Mouse (Mus musculus) heart, postnatal 25 days (tissue): Measurements from ENCODE around the gene Olfr1301. TPM values are rescaled to one million over a fixed set of nuclear protein-coding genes. Genes with fewer than 3 reads are reported as not detected.

Experiments
- DNase-seq: peaks from one replicate; pipeline ENCODE4 v3.0.0; 2022; ENCODE audit warnings: low spot score
- intact Hi-C: fragments of 180-260 bp; cut with DNase I; formaldehyde crosslinking; loops from one replicate; pipeline ENCODE4 v1.15.1; 2025
- total RNA-seq, 2 experiments: library from RNA; stranded (reverse); gene quantifications; 2 replicates each; pipeline ENCODE4 v1.2.3; 2021

The Olfr1301 gene
- total RNA-seq: not detected

DNA sequence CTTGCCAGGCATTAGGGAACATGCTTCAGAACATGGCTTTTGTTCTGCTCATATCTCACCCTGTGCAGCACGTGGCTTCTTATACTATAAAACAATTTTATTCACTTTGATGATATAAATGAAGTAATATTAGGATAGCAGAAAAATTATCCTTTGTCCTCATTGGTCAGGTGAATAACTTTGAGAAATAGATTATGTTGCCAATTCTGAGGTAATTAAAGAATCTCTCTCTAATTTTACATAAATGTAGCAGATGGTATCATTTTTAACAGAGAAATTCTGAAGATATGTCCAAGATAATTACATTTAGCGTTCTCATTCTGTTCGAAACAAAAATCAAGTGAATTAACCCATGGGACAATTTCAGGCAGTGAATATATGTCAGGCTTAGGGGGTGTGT, at the start of gene Olfr1301:
Olfr1301 (plus strand) TSS at position 301 of the 400 bp plus-strand sequence.
- intact Hi-C loops: no loop called here
- DNase-seq: no peak

DNA sequence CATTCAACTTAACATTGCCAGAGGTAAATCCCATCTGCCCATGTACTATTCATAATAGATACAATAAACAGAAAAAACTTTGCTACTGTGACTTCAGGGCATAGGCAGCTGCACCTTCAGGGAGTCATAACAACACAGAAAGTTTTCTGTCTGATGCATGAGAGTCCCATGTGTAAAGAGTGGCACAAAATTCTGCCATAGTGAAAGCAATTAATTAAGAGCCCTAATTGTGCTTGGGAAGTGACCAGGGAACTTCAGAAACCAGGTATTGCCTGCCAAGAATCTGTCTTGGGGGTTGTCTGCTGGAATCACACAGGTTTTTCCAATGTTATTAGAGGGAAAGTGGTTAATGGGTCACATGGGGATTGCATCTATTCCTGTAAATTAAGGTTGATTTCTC, 24.1 kb upstream of the Olfr1301 start:
- DNase-seq: no peak
- intact Hi-C loops: no loop called here

DNA sequence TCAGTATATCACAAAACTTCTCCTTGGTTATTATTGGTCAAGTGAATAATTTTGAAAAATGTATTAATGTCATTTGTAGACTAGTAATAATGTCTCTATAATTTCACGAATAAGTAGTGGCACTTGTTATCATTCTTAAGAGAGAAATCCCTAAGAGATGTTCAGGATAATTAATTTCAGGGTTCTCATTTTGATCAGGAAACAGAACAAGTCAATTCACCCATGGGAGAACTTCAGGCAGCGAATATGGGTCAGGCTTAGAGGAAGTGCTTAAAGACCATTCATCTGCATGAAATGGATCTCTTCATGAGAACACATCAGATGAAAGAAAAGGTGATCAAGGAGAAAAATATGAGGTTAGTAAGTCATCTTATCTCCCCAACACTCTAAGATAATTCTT, 26.3 kb downstream of the Olfr1301 start, which contains the start of gene Olfr1302:
Olfr1302 (plus strand) TSS at position 301 of the 400 bp plus-strand sequence.
- intact Hi-C loops: no loop called here
- DNase-seq: no peak

Other genes with a start within 250 kb of the Olfr1301 start
- not detected for gene Olfr1293-ps, start 225.8 kb upstream of the Olfr1301 start, total RNA-seq
- gene Olfr1294, start 210.7 kb upstream of the Olfr1301 start, total RNA-seq: not detected
- gene Olfr1295, start 181.3 kb upstream of the Olfr1301 start, total RNA-seq: not detected
- gene Olfr1297, start 124.5 kb upstream of the Olfr1301 start, total RNA-seq: not detected
- not detected for gene Olfr1298, start 101.8 kb upstream of the Olfr1301 start, total RNA-seq
- gene Olfr1299, start 89.6 kb upstream of the Olfr1301 start, total RNA-seq: not detected
- not detected for gene Olfr1302, start 26.4 kb downstream of the Olfr1301 start, total RNA-seq
- not detected for gene Olfr1303, start 69.3 kb downstream of the Olfr1301 start, total RNA-seq
- gene Olfr1305, start 126.1 kb downstream of the Olfr1301 start, total RNA-seq: not detected
- not detected for gene Olfr1306, start 165.3 kb downstream of the Olfr1301 start, total RNA-seq
- gene Olfr1307, start 198.4 kb downstream of the Olfr1301 start, total RNA-seq: not detected
- not detected for gene Olfr1308, start 213.9 kb downstream of the Olfr1301 start, total RNA-seq
- not detected for gene Olfr1309, start 239.3 kb downstream of the Olfr1301 start, total RNA-seq